Mouse (Mus musculus): ENCODE data around the gene Serpine2. TPM values are rescaled to one million over a fixed set of nuclear protein-coding genes. Genes with fewer than 3 reads are reported as not detected.
A peak's percentile ranks its signal among the peaks of the same experiment; 100 is the strongest.

The Serpine2 gene
- 10 to 100 TPM; 11.9 to 22.9 TPM for total RNA-seq (2021)
- long read RNA-seq, experiment 1, transcript Serpine2-201 (9 exons, 2,210 nt), result major isoform, 36 of 39 reads
- long read RNA-seq, experiment 1, partial matches to known transcripts, result 1 of 39 reads
- long read RNA-seq, experiment 1, other reads (novel, unspliced or antisense), result 2 of 39 reads
- long read RNA-seq, experiment 2, transcript Serpine2-201 (9 exons, 2,210 nt), result major isoform, 44 of 49 reads
- long read RNA-seq, experiment 2, partial matches to known transcripts, result 1 of 49 reads
- long read RNA-seq, experiment 2, other reads (novel, unspliced or antisense), result 4 of 49 reads

GRCm38 (mm10) chr1:79861130-79861942 lies at the start of gene Serpine2:
Gene Serpine2 (minus strand): TSS chr1:79861180.
- no peak for DNase-seq (ENCODE audit: low spot score in 2 of 2)

- DNase-seq (ENCODE audit: low spot score in 2 of 2), result no peak
Measured at GRCm38 (mm10) chr1:79907811-79908210, 46.8 kb upstream of the Serpine2 start.

- no peak for DNase-seq (ENCODE audit: low spot score in 2 of 2)
Measured at GRCm38 (mm10) chr1:79905241-79905640, 44.3 kb upstream of the Serpine2 start.

- DNase-seq (ENCODE audit: low spot score in 2 of 2), result no peak
Measured at GRCm38 (mm10) chr1:79902901-79903300, 41.9 kb upstream of the Serpine2 start.

GRCm38 (mm10) chr1:79882648-79883047 lies 21.7 kb upstream of the Serpine2 start:
- no peak for DNase-seq (ENCODE audit: low spot score in 2 of 2)

- no peak for DNase-seq (ENCODE audit: low spot score in 2 of 2)
Measured at GRCm38 (mm10) chr1:79874741-79875140, 13.8 kb upstream of the Serpine2 start.

GRCm38 (mm10) chr1:79860411-79861039 lies 455 bp downstream of the Serpine2 start:
- DNase-seq (ENCODE audit: low spot score in 2 of 2), result no peak

GRCm38 (mm10) chr1:79859975-79860374 lies 1.0 kb downstream of the Serpine2 start:
- DNase-seq (ENCODE audit: low spot score in 2 of 2), result no peak

- DNase-seq (ENCODE audit: low spot score in 2 of 2), result no peak
Measured at GRCm38 (mm10) chr1:79859026-79859425, 2.0 kb downstream of the Serpine2 start.

- peak; percentile 14 to 28 for DNase-seq (ENCODE audit: low spot score in 2 of 2)
Measured at GRCm38 (mm10) chr1:79858389-79858994, 2.5 kb downstream of the Serpine2 start.

- no peak for DNase-seq (ENCODE audit: low spot score in 2 of 2)
Measured at GRCm38 (mm10) chr1:79857681-79858388, 3.1 kb downstream of the Serpine2 start.

GRCm38 (mm10) chr1:79856756-79857155 lies 4.2 kb downstream of the Serpine2 start:
- no peak for DNase-seq (ENCODE audit: low spot score in 2 of 2)

- DNase-seq (ENCODE audit: low spot score in 2 of 2), result no peak
Measured at GRCm38 (mm10) chr1:79853527-79853926, 7.5 kb downstream of the Serpine2 start.

GRCm38 (mm10) chr1:79850341-79850740 lies 10.6 kb downstream of the Serpine2 start:
- no peak for DNase-seq (ENCODE audit: low spot score in 2 of 2)

- no peak for DNase-seq (ENCODE audit: low spot score in 2 of 2)
Measured at GRCm38 (mm10) chr1:79848663-79849062, 12.3 kb downstream of the Serpine2 start.

GRCm38 (mm10) chr1:79846891-79847290 lies 14.1 kb downstream of the Serpine2 start:
- no peak for DNase-seq (ENCODE audit: low spot score in 2 of 2)

- no peak for DNase-seq (ENCODE audit: low spot score in 2 of 2)
Measured at GRCm38 (mm10) chr1:79832719-79833404, 28.1 kb downstream of the Serpine2 start.

GRCm38 (mm10) chr1:79823951-79824633 lies 36.9 kb downstream of the Serpine2 start:
- DNase-seq (ENCODE audit: low spot score in 2 of 2), result no peak

GRCm38 (mm10) chr1:79822806-79823525 lies 38.0 kb downstream of the Serpine2 start:
- peak; percentile 10 to 39 for DNase-seq (ENCODE audit: low spot score in 2 of 2)

All from adrenal gland, adult 18-20 months (tissue).